Mouse (Mus musculus) lung, embryonic 16.5 days (tissue): ENCODE results near the gene Tm9sf3. TPM values are rescaled to one million over a fixed set of nuclear protein-coding genes. Genes with fewer than 3 reads are reported as not detected.
A peak's percentile ranks its signal among the peaks of the same experiment; 100 is the strongest.
"Not testable (repeated sequence)": the region's sequence is repeated elsewhere in the genome, so short reads cannot be mapped to it uniquely, and the experiment has no call there.

Experiments
- ATAC-seq: fragments of 200-750 bp; cut with Nextera tagmentation; 2 replicates; pipeline ENCODE4 v1.8.0; 2017; ENCODE audit warnings: low read depth, mild to moderate bottlenecking, moderate library complexity
- H3K27ac ChIP-seq: fragments of 300-500 bp; sonication (generic); 2 replicates; pipeline ENCODE4 v1.5.1; 2014; ENCODE audit warnings: mild to moderate bottlenecking, control low read depth, low read length
- H3K27me3 ChIP-seq: fragments of 300-500 bp; sonication (generic); 2 replicates; pipeline ENCODE4 v1.6.1; 2014; ENCODE audit warnings: low read depth, low read length, mixed read lengths; ENCODE audit not compliant: control insufficient read depth, insufficient read depth
- H3K36me3 ChIP-seq: fragments of 300-500 bp; sonication (generic); 2 replicates; pipeline ENCODE4 v1.6.1; 2014; ENCODE audit warnings: low read length; ENCODE audit not compliant: control insufficient read depth, insufficient read depth
- H3K4me1 ChIP-seq: fragments of 300-500 bp; sonication (generic); replicated peaks from 2 replicates; pipeline ENCODE4 v1.6.1; 2014; ENCODE audit warnings: low read length, mixed read lengths; ENCODE audit not compliant: control insufficient read depth, insufficient read depth
- H3K4me2 ChIP-seq: fragments of 300-500 bp; sonication (generic); 2 replicates; pipeline ENCODE4 v1.6.1; 2014; ENCODE audit warnings: low read depth, low read length, control low read depth
- H3K4me3 ChIP-seq: fragments of 300-500 bp; sonication (generic); 2 replicates; pipeline ENCODE4 v1.5.1; 2014; ENCODE audit warnings: mild to moderate bottlenecking, low read length, control low read depth
- H3K9ac ChIP-seq: fragments of 300-500 bp; sonication (generic); 2 replicates; pipeline ENCODE4 v1.6.1; 2014; ENCODE audit warnings: low read length, control low read depth
- H3K9me3 ChIP-seq: fragments of 300-500 bp; sonication (generic); 2 replicates; pipeline ENCODE4 v1.6.1; 2016; ENCODE audit warnings: low read length; ENCODE audit not compliant: control insufficient read depth
- WGBS: fragments of 180-500 bp; shearing (Covaris S2); extraction: QIAGEN DNeasy Blood & Tissue Kit; methylation state at CpG from one replicate; pipeline ENCODE4 v1.1.7; 2014; 5-methylcytosine and 5-hydroxymethylcytosine counted together
- polyA plus RNA-seq: library from polyadenylated mRNA; unstranded; fragments of >200 nt; fragmentation: Nextera tagmentation; extraction: Ambion mirVana; gene quantifications from 2 replicates; pipeline ENCODE4 v1.2.1, GENCODE M21; 2015

Tm9sf3 gene
- 133 and 135 TPM in 2 replicates for polyA plus RNA-seq

GRCm38 (mm10) chr19:41263630-41264295, at the start of gene Tm9sf3:
Tm9sf3 (minus strand) TSS chr19:41263997.
- WGBS: 0% methylated on average over 34 of the region's 98 CpGs
- H3K27me3 ChIP-seq: no peaks in the 10 kb centered on the region
- peaks cover 16% of the 10 kb centered on the region for H3K4me1 ChIP-seq
- H3K9ac ChIP-seq: peak within 1 kb of the TSS; percentile 97
- no peaks in the 10 kb centered on the region for H3K36me3 ChIP-seq
- peak within 1 kb of the TSS; percentile 76 for H3K4me3 ChIP-seq
- no peaks in the 10 kb centered on the region for H3K9me3 ChIP-seq
- ATAC-seq: peak; percentile 95
- peak within 1 kb of the TSS; percentile 76 for H3K4me2 ChIP-seq
- H3K27ac ChIP-seq: peak within 1 kb of the TSS; percentile 96

- not testable (repeated sequence) for H3K4me1 ChIP-seq, H3K9ac ChIP-seq, H3K4me2 ChIP-seq, H3K9me3 ChIP-seq, H3K4me3 ChIP-seq, H3K36me3 ChIP-seq, H3K27me3 ChIP-seq, ATAC-seq, H3K27ac ChIP-seq
- WGBS: 80% methylated on average over 8 of the region's 8 CpGs
Observed at GRCm38 (mm10) chr19:41312587-41312986, 48.8 kb upstream of the Tm9sf3 start.

DNA sequence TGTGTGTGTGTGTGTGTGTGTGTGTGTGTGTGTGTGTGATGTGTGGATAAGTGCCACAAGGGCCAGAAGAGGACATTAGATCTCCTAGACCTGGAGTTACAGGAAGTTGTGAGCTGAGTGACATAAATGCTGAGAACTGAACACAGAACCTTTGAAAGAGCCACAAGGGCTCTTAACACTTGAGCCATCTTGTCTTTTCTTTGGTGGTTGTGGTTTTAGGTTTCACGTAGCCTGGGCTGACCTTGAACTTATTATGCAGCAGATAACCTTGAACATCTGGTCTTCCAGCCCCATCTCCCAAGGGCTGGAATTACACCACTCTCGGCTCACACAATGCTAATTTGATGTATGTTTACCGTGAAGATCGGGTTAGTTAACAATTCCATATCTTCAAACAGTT, 48.2 kb upstream of the Tm9sf3 start:
- Histone ChIP-seq H3K4me2 (no peak overlapping the region), H3K9me3 (no peaks in the 10 kb centered on the region), H3K27ac (no peak overlapping the region), H3K27me3 (no peaks in the 10 kb centered on the region; the same call in 1 of the 2 replicates), H3K4me3 (no peak overlapping the region), H3K36me3 (no peaks in the 10 kb centered on the region), H3K9ac (no peak overlapping the region), H3K4me1 (peaks cover 4% of the 10 kb centered on the region; the same call in 1 of the 2 replicates)
- 67% methylated on average over 4 of the region's 4 CpGs for WGBS
- no peak for ATAC-seq

- peak; percentile 82 for ATAC-seq
- Histone ChIP-seq H3K36me3 (no peaks in the 10 kb centered on the region), H3K27ac (no peak overlapping the region), H3K4me2 (peak overlapping the region; percentile 63), H3K4me1 (peaks cover 4% of the 10 kb centered on the region; the same call in 1 of the 2 replicates), H3K27me3 (no peaks in the 10 kb centered on the region; the same call in 1 of the 2 replicates), H3K4me3 (peak overlapping the region; percentile 42), H3K9me3 (no peaks in the 10 kb centered on the region), H3K9ac (peak overlapping the region; percentile 35; the same call in 1 of the 2 replicates)
- WGBS: 4% methylated on average over 20 of the region's 20 CpGs
Observed at GRCm38 (mm10) chr19:41310971-41311703, 47.3 kb upstream of the Tm9sf3 start.

DNA sequence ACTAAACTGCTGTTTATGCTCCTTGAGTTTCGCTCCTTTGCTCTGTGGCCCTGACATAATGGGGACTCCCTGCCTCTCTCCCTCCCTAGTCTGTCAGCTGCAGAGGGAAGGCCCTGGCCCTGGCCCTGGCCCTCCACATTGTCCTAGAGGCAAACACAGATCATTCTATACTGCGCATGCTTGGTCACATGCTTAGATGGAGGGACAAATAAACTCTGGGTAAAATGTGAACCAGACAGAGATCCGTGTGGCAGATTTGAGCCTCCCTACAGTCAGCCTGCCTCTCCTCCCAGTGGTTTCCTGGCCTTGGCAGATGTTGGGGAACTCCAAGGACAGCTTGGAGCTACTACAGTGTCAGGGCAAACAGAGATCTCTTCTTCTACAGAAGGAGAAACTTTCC, 40.1 kb upstream of the Tm9sf3 start:
- 66% methylated on average over 3 of the region's 3 CpGs for WGBS
- Histone ChIP-seq H3K4me3 (no peak overlapping the region), H3K4me2 (no peak overlapping the region), H3K9me3 (no peaks in the 10 kb centered on the region), H3K27ac (no peak overlapping the region), H3K27me3 (no peaks in the 10 kb centered on the region; the same call in 1 of the 2 replicates), H3K36me3 (no peaks in the 10 kb centered on the region), H3K9ac (no peak overlapping the region), H3K4me1 (no peaks in the 10 kb centered on the region)
- ATAC-seq: no peak

DNA sequence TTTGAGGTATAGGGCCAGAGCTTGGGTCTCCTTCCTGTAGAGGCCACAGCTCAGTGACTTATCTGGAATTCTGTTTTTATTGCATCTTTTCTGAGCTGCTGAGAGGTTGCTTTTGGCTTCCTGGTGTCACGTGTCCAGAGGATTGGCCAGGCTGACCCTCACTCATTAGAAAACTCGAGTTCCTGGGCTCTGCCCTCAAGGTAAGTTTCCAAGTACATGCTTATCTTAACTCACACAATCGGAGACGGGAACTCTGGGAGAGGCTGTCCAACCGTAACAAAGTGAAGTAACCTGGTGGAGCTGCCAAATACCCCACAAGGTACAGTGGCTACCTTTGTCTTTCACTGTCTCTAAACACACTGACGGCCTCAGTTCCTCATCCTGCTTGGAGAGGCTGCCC, 39.6 kb upstream of the Tm9sf3 start:
- WGBS: 37% methylated on average over 6 of the region's 6 CpGs
- H3K4me1 ChIP-seq: no peaks in the 10 kb centered on the region
- no peak overlapping the region for H3K4me3 ChIP-seq
- no peaks in the 10 kb centered on the region for H3K36me3 ChIP-seq
- ATAC-seq: no peak
- no peaks in the 10 kb centered on the region; the same call in 1 of the 2 replicates for H3K27me3 ChIP-seq
- H3K9me3 ChIP-seq: no peaks in the 10 kb centered on the region
- H3K4me2 ChIP-seq: no peak overlapping the region
- no peak overlapping the region for H3K27ac ChIP-seq
- H3K9ac ChIP-seq: no peak overlapping the region

- Histone ChIP-seq H3K4me3 (no peak overlapping the region), H3K9me3 (no peaks in the 10 kb centered on the region), H3K4me2 (no peak overlapping the region), H3K4me1 (no peaks in the 10 kb centered on the region), H3K27ac (no peak overlapping the region), H3K36me3 (no peaks in the 10 kb centered on the region), H3K27me3 (no peaks in the 10 kb centered on the region; the same call in 1 of the 2 replicates), H3K9ac (no peak overlapping the region)
- ATAC-seq: no peak
- 43% methylated on average over 6 of the region's 6 CpGs for WGBS
Observed at GRCm38 (mm10) chr19:41301856-41302255, 38.1 kb upstream of the Tm9sf3 start.

DNA sequence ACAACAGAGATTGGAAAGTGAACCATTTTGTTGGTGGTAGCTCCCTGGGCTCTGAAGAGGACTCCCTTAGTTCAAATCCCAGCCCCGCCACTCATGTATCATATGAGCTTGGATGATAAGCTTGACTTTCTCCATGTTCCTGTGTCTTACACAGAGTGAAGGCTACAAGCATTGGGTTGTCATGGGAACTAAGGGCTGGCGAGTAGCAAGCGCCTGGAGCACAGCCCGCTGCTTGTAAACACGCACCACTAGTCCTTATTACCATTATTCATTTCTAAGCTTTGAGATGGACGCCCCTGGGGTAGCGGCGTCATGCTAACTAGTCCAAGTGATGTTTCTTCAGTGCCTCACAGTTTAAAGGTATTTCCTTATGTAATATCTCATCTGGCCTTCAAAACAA, 35.6 kb upstream of the Tm9sf3 start:
- H3K4me2 ChIP-seq: no peak overlapping the region
- no peak for ATAC-seq
- H3K27me3 ChIP-seq: no peaks in the 10 kb centered on the region; the same call in 1 of the 2 replicates
- no peak overlapping the region for H3K9ac ChIP-seq
- no peaks in the 10 kb centered on the region for H3K4me1 ChIP-seq
- H3K36me3 ChIP-seq: no peaks in the 10 kb centered on the region
- no peaks in the 10 kb centered on the region for H3K9me3 ChIP-seq
- H3K4me3 ChIP-seq: no peak overlapping the region
- 76% methylated on average over 8 of the region's 8 CpGs for WGBS
- H3K27ac ChIP-seq: no peak overlapping the region

DNA sequence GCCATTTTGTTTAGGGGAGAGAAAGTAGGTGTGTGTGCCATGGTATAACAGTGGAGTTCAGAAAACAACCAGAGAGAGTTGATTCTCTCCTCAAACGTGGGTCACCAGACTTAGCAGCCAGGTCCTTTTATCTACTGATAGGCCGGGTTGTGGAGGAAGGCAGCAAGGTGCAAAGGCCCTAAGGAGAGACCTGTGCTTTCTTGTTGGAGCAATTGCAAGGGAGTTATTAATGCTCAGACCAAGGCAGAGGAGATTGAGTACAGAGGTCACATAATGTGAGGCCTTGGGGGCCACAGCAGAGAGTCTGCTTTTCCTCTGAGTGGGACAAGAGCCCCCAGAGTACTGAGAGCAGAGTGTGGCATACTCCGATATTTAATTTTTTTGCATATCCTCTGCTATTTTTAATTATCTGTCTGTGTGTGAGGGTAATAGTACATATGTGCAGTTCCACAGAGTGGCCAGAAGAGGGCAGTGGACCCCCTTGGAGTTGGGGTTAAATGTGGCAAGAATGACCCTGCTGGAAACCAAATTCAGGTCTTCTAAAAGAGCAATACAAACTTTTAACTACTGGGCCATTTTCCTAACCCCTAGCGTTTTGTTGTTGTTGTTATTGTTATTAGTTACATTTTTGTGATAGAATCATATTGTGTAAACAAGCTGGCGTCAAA, 27.3 kb upstream of the Tm9sf3 start:
- Histone ChIP-seq H3K4me2 (no peak overlapping the region), H3K36me3 (no peaks in the 10 kb centered on the region), H3K27ac (no peak overlapping the region), H3K9me3 (no peaks in the 10 kb centered on the region), H3K4me1 (no peaks in the 10 kb centered on the region), H3K27me3 (no peaks in the 10 kb centered on the region), H3K9ac (no peak overlapping the region), H3K4me3 (no peak overlapping the region)
- no peak for ATAC-seq
- 56% methylated on average over 5 of the region's 5 CpGs for WGBS
